8 mouse cellular contexts compared by ENCODE assay signal in genomic region chr9:11206829-11207228, GRCm38 (mm10).
DNase-seq lines count a peak whose midpoint lies in the region; ATAC-seq lines count a peak whose summit lies in the region.
"Had no signal": no experiment of that assay in that cellular context is flagged by ENCODE, and none has a peak within 500 bp of the region (broad histone marks: within the 10 kb centered on the region; RNA-seq: fewer than 3 reads in every experiment).

No protein-coding gene starts in this region.

- ATAC-seq in limb, embryonic 13.5 days (ENCODE audit: low FRiP score, low read depth): peak; percentile 90

- peak overlapping the region; percentile 6; the same call in 1 of the 2 replicates for H3K27ac ChIP-seq in limb, embryonic 13.5 days

- no peak overlapping the region for H3K4me3 ChIP-seq in limb, embryonic 13.5 days

- peaks cover 3% of the 10 kb centered on the region; the same call in 1 of the 2 replicates for H3K4me1 ChIP-seq in limb, embryonic 13.5 days

- no peaks in the 10 kb centered on the region for H3K9me3 ChIP-seq in limb, embryonic 13.5 days

- H3K4me2 ChIP-seq in limb, embryonic 13.5 days (replicated peaks): no peak overlapping the region

- DNase-seq in 3134 (ENCODE audit: extremely low read depth, insufficient read length, low spot score) (peak; percentile 43), 3T3-L1 (ENCODE audit: low read depth, low spot score) (peak; percentile 1)
- peak; percentile 44 to 62 for DNase-seq in frontal cortex, postnatal 36 days (ENCODE audit: low spot score in 2 of 2)
- no peak for DNase-seq in thymus, postnatal 10 days (ENCODE audit: low spot score in 2 of 2)
- DNase-seq in thymus, postnatal 4 days: no peak
- DNase-seq in thymus, postnatal 25 days: no peak
- DNase-seq: gastrocnemius, postnatal 25 days had no signal

- no peaks in the 10 kb centered on the region for H3K36me3 ChIP-seq in limb, embryonic 13.5 days

- WGBS in limb, embryonic 13.5 days: 49% methylated on average over 6 of the region's 6 CpGs

- no peak overlapping the region for H3K9ac ChIP-seq in limb, embryonic 13.5 days

- no peaks in the 10 kb centered on the region for H3K27me3 ChIP-seq in limb, embryonic 13.5 days

Comparison
In these comparisons a context has a peak if more than half of its experiments do, and no peak if none do; other contexts are left out.
1. DNase-seq: peak in 3134 (single experiment), 3T3-L1 (single experiment) and frontal cortex, postnatal 36 days (2 of 2); none in thymus, postnatal 10 days (0 of 2), thymus, postnatal 4 days (single experiment) and thymus, postnatal 25 days (single experiment).